Mouse (Mus musculus): ENCODE data around the gene Uba2. TPM values are rescaled to one million over a fixed set of nuclear protein-coding genes. Genes with fewer than 3 reads are reported as not detected.
"Not testable (repeated sequence)": the region's sequence is repeated elsewhere in the genome, so short reads cannot be mapped to it uniquely, and the experiment has no call there.

Uba2 gene
- polyA plus RNA-seq, 1 experiment from 2014 or later = 80.5 TPM

DNA sequence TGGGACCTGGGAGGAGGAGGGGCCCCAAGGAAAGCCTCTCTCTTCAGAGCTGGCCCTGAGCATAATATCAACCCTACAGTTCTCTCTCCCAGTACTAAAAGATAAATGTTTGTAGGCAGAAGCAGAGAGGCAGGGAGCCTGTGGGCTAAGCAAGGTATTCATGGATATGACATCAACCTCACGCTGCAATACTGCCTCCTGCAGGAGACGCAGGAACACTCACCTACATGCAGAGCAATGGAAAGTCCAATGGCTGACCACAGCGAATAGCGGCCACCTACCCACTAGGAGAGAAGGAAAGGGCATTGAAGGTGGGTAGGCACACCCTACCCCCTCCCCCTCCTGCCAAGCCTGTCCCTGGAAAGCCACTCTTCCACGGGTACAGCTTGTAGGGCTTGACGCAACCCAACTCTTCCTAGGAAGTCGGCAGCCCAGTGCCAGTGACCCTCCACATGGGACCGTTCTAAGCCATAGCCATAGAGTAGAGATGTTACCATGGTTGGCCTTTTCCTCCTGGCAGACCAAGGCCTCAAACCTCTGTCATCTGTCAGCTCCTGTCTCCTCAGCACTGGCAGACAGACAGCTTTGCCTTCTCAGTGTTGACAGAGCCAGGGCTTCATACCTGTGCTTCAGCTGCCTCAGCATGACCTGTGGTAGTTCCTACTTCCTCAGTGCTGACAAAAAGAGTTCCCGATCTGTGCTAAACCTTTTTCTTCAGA lies 38.8 kb upstream of the Uba2 start:
- ATAC-seq (ENCODE audit: low FRiP score, low TSS enrichment) (no peak), DNase-seq (ENCODE audit: low spot score) (peak; percentile 30)
- Histone ChIP-seq H3K36me3 (ENCODE audit: control insufficient read depth, insufficient read depth, low read length) (peaks cover 53% of the 10 kb centered on the region), H3K27ac (replicated peaks) (no peak overlapping the region), H3K27me3 (ENCODE audit: control insufficient read depth, insufficient read depth, low read length) (no peaks in the 10 kb centered on the region), H3K9me3 (ENCODE audit: control insufficient read depth, low read length) (no peaks in the 10 kb centered on the region), H3K4me3 (ENCODE audit: low read depth, low read length) (no peak overlapping the region), H3K9ac (ENCODE audit: low read length) (no peak overlapping the region), H3K4me1 (replicated peaks; ENCODE audit: control insufficient read depth, insufficient read depth) (no peaks in the 10 kb centered on the region), H3K4me2 (replicated peaks; ENCODE audit: low read depth) (no peak overlapping the region)
- no peak for TF ChIP-seq EP300 (optimal IDR thresholded peaks at IDR 0.05)
- peak; percentile 58 for TF ChIP-seq CTCF (IDR thresholded peaks at IDR 0.05; ENCODE audit: low read depth)
- WGBS = 90% methylated on average over 9 of the region's 9 CpGs

DNA sequence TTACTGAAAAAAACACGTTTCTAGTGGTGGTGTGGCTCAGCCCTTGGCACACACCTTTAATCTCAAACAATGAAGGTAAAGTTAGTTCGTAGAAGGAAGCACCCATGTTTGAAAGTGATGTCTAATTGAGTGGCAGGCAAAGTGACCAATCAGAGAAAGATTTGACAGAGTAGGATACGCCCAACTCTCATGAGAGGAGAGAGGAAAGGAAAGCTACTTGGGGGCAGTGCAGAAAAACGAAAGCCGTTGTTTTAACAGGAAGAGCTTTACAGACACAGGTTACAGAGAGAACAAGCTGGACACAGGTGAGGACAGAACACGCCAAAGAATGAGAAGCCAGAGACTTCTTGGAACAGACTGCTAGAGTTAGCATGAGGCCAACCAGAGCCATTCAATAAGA lies 36.9 kb upstream of the Uba2 start:
- ATAC-seq (ENCODE audit: low FRiP score, low TSS enrichment) = no peak
- Histone ChIP-seq H3K4me2 (replicated peaks; ENCODE audit: low read depth) (no peak overlapping the region), H3K9ac (ENCODE audit: low read length) (no peak overlapping the region), H3K4me1 (replicated peaks; ENCODE audit: control insufficient read depth, insufficient read depth) (no peaks in the 10 kb centered on the region), H3K27ac (replicated peaks) (no peak overlapping the region), H3K27me3 (ENCODE audit: control insufficient read depth, insufficient read depth, low read length) (no peaks in the 10 kb centered on the region), H3K36me3 (ENCODE audit: control insufficient read depth, insufficient read depth, low read length) (peaks cover 42% of the 10 kb centered on the region), H3K9me3 (ENCODE audit: control insufficient read depth, low read length) (no peaks in the 10 kb centered on the region), H3K4me3 (ENCODE audit: low read depth, low read length) (no peak overlapping the region)
- TF ChIP-seq EP300 (optimal IDR thresholded peaks at IDR 0.05) (no peak), CTCF (IDR thresholded peaks at IDR 0.05; ENCODE audit: low read depth) (no peak)
- DNase-seq (ENCODE audit: low spot score) = no peak
- 91% methylated on average over 6 of the region's 6 CpGs for WGBS

DNA sequence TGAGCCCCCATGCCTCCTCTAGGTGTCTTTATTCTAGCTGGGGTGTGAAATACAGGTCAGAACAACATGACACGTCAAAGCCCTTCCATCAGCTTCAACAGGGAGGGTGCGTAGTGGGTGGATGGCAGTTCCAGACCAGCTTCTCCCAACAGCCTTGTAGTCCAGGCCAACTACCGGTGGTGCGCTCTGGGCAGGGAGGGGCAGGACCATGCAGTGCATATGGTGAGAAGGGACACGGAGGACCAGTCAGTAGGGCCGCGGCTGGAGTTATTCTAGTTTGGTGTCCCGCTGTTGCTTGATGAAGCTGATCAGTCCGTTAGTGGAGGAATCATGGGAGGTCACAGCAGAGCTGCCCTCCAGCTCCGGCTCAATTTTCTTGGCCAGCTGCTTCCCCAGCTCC lies 32.7 kb upstream of the Uba2 start:
- not testable (repeated sequence) for H3K4me1 ChIP-seq (replicated peaks; ENCODE audit: control insufficient read depth, insufficient read depth); ATAC-seq (ENCODE audit: low FRiP score, low TSS enrichment); H3K9me3 ChIP-seq (ENCODE audit: control insufficient read depth, low read length); H3K4me2 ChIP-seq (replicated peaks; ENCODE audit: low read depth); H3K4me3 ChIP-seq (ENCODE audit: low read depth, low read length); H3K27me3 ChIP-seq (ENCODE audit: control insufficient read depth, insufficient read depth, low read length); DNase-seq (ENCODE audit: low spot score); H3K27ac ChIP-seq (replicated peaks); H3K9ac ChIP-seq (ENCODE audit: low read length)
- H3K36me3 ChIP-seq (ENCODE audit: control insufficient read depth, insufficient read depth, low read length) = peaks cover 21% of the 10 kb centered on the region
- WGBS = 84% methylated on average over 8 of the region's 10 CpGs

GRCm38 (mm10) chr7:34200829-34201228 lies 31.4 kb upstream of the Uba2 start:
- WGBS = 100% methylated on average over 2 of the region's 2 CpGs
- ATAC-seq (ENCODE audit: low FRiP score, low TSS enrichment) = peak; percentile 82
- H3K36me3 ChIP-seq (ENCODE audit: control insufficient read depth, insufficient read depth, low read length) = peaks cover 13% of the 10 kb centered on the region
- H3K4me2 ChIP-seq (replicated peaks; ENCODE audit: low read depth) = no peak overlapping the region
- DNase-seq (ENCODE audit: low spot score) = peak; percentile 49
- H3K27me3 ChIP-seq (ENCODE audit: control insufficient read depth, insufficient read depth, low read length) = no peaks in the 10 kb centered on the region
- H3K9ac ChIP-seq (ENCODE audit: low read length) = no peak overlapping the region
- H3K9me3 ChIP-seq (ENCODE audit: control insufficient read depth, low read length) = no peaks in the 10 kb centered on the region
- no peak for TF ChIP-seq EP300 (optimal IDR thresholded peaks at IDR 0.05)
- TF ChIP-seq CTCF (IDR thresholded peaks at IDR 0.05; ENCODE audit: low read depth) = no peak
- no peaks in the 10 kb centered on the region for H3K4me1 ChIP-seq (replicated peaks; ENCODE audit: control insufficient read depth, insufficient read depth)
- H3K4me3 ChIP-seq (ENCODE audit: low read depth, low read length) = no peak overlapping the region
- H3K27ac ChIP-seq (replicated peaks) = peak overlapping the region; percentile 24; the same call in 1 of the 2 replicates

DNA sequence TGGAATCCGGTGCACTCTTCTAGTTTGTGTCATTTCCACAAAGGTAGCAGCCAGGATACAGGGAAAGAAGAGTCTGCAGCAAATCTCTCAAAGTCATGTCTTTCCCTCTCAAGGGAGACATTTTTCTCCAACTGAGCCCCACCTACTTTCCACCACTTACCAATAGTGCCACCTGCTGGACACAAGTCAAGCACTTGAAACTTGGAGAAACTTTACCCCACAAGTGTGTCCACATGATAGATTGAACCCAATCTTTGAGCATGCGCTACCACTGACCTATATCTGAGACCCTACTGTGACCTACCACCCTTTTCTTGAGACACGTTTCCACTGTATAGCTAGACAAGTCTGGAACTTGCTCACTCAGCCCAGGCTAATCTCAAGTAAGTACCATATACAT lies 28.9 kb upstream of the Uba2 start:
- DNase-seq (ENCODE audit: low spot score) (peak; percentile 51), ATAC-seq (ENCODE audit: low FRiP score, low TSS enrichment) (0 out of 2 replicates have a peak, but pooled peaks have one; percentile 7)
- Histone ChIP-seq H3K27ac (replicated peaks) (no peak overlapping the region), H3K9me3 (ENCODE audit: control insufficient read depth, low read length) (no peaks in the 10 kb centered on the region), H3K4me3 (ENCODE audit: low read depth, low read length) (no peak overlapping the region), H3K4me1 (replicated peaks; ENCODE audit: control insufficient read depth, insufficient read depth) (no peaks in the 10 kb centered on the region), H3K36me3 (ENCODE audit: control insufficient read depth, insufficient read depth, low read length) (peaks cover under 1% of the 10 kb centered on the region; the same call in 1 of the 2 replicates), H3K27me3 (ENCODE audit: control insufficient read depth, insufficient read depth, low read length) (no peaks in the 10 kb centered on the region), H3K4me2 (replicated peaks; ENCODE audit: low read depth) (no peak overlapping the region), H3K9ac (ENCODE audit: low read length) (no peak overlapping the region)
- TF ChIP-seq EP300 (optimal IDR thresholded peaks at IDR 0.05) = no peak
- TF ChIP-seq CTCF (IDR thresholded peaks at IDR 0.05; ENCODE audit: low read depth) = peak; percentile 76
- 39% methylated on average over 3 of the region's 3 CpGs for WGBS

All from stomach, postnatal 0 days (tissue).